Mouse (Mus musculus) kidney, postnatal 0 days (tissue): ENCODE measurements around the gene Gal3st3. TPM values are rescaled to one million over a fixed set of nuclear protein-coding genes. Genes with fewer than 3 reads are reported as not detected.
"Not testable (repeated sequence)": the region's sequence is repeated elsewhere in the genome, so short reads cannot be mapped to it uniquely, and the experiment has no call there.

ENCODE experiments used
- ATAC-seq: fragments of 200-750 bp; cut with Nextera tagmentation; replicated peaks from 2 replicates; pipeline ENCODE4 v1.8.0; 2017; ENCODE audit warnings: low read depth, moderate number of reproducible peaks, moderate TSS enrichment, moderate library complexity; ENCODE audit not compliant: low FRiP score
- DNase-seq: peaks from one replicate; pipeline ENCODE4 v3.0.0-alpha.2; 2016; ENCODE audit warnings: low spot score
- H3K27ac ChIP-seq: fragments of 300-500 bp; sonication (generic); 2 replicates; pipeline ENCODE4 v1.5.1; 2014; ENCODE audit warnings: mild to moderate bottlenecking
- H3K27me3 ChIP-seq: fragments of 300-500 bp; sonication (generic); 2 replicates; pipeline ENCODE4 v1.6.1; 2014; ENCODE audit warnings: low read length, mixed read lengths; ENCODE audit not compliant: insufficient read depth
- H3K36me3 ChIP-seq: fragments of 300-500 bp; sonication (generic); 2 replicates; pipeline ENCODE4 v1.6.1; 2014; ENCODE audit warnings: low read length, mixed read lengths; ENCODE audit not compliant: insufficient read depth
- H3K4me1 ChIP-seq: fragments of 300-500 bp; sonication (generic); replicated peaks from 2 replicates; pipeline ENCODE4 v1.6.1; 2014; ENCODE audit warnings: antibody characterized with exemption, low read length, mixed read lengths; ENCODE audit not compliant: insufficient read depth
- H3K4me2 ChIP-seq: fragments of 300-500 bp; sonication (generic); 2 replicates; pipeline ENCODE4 v1.6.1; 2014; ENCODE audit warnings: mild to moderate bottlenecking, low read length, moderate library complexity, mixed read lengths
- H3K4me3 ChIP-seq: fragments of 300-500 bp; sonication (generic); replicated peaks from 2 replicates; pipeline ENCODE4 v1.5.1; 2014; ENCODE audit warnings: low read depth, low read length
- H3K9ac ChIP-seq: fragments of 300-500 bp; sonication (generic); 2 replicates; pipeline ENCODE4 v1.6.1; 2014; ENCODE audit warnings: low read depth, low read length
- H3K9me3 ChIP-seq: fragments of 300-500 bp; sonication (generic); replicated peaks from 2 replicates; pipeline ENCODE4 v1.6.1; 2016; ENCODE audit warnings: low read length, inconsistent platforms, mixed read lengths
- CTCF ChIP-seq: IDR thresholded peaks from 2 replicates; pipeline ENCODE4 v1.5.1; 2016; ENCODE audit warnings: antibody characterized with exemption, low read depth, mild to moderate bottlenecking, moderate library complexity
- WGBS: fragments of 180-500 bp; shearing (Covaris S2); extraction: QIAGEN DNeasy Blood & Tissue Kit; methylation state at CpG from one replicate; pipeline ENCODE4 v1.1.7; 2014; 5-methylcytosine and 5-hydroxymethylcytosine counted together
- polyA plus RNA-seq: library from polyadenylated mRNA; unstranded; fragments of >200 nt; fragmentation: Nextera tagmentation; extraction: Ambion mirVana; gene quantifications from 2 replicates; pipeline ENCODE4 v1.2.1, GENCODE M21; 2015

Gene Gal3st3
- polyA plus RNA-seq, 1 experiment from 2014 or later: 2.2 TPM

DNA sequence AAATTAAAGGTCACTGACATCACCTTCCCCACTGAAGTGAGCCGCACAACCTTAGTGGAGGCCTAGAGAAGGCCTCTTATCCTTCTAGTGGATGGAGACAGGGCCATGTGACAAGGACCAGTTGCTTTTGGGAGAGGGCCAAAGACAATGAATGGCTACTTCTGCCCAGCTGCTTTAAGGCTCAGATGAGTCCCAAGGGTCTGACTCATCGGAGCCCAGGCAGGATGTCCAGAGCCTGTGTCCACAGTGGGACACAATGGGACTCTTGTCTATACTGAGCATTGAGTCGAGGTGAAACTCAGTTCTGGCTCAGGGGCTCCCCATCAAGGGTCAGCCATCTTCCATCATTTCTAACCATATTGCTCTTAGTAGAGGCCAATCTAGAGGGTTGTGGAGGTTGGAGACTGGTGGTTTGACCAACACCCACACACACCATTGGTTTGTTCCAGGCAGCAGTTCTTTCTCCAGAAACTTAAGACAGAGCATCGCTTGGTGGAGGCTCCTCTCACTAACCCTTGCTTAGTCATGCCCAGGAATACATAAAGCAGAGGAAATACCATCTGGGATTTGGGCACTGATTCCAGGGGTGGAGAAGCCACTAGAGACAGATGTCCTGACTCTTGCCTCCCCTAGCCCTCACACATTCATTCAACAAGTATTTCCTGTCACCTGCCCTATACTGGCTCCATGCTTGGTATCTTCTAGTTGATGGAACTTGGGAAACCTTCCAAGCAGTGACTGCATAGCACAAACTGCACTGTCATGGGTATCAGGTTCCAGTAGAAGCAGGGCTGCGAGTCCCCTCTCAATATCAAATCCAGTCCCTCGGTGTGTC lies 47.4 kb downstream of the Gal3st3 start:
- peak; percentile 28 for DNase-seq
- no peaks in the 10 kb centered on the region for H3K4me1 ChIP-seq

DNA sequence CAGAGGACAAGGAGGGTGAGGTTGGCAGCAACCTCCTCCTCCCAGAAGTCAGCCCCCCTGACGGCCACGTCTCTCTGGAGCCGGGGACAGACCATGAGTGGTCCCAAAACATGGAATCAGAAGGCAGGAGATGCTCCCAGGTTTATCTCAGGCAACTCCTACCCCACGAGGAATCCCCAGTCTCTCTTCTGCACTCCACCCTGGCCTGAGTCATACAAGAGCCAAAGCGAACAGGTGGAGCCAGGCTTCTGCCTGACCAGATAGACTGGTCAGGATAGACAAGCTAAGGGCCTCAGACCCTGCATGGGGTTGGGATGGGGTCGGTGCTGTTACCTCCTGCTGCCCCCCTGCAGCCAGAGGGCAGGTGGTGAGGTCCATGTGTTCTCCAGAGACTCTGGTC lies 49.9 kb downstream of the Gal3st3 start:
- no peaks in the 10 kb centered on the region for H3K9me3 ChIP-seq
- H3K36me3 ChIP-seq: no peaks in the 10 kb centered on the region
- no peak overlapping the region for H3K27ac ChIP-seq
- no peak for TF ChIP-seq CTCF
- no peaks in the 10 kb centered on the region for H3K4me1 ChIP-seq
- WGBS: 70% methylated on average over 6 of the region's 6 CpGs
- H3K4me3 ChIP-seq: no peak overlapping the region
- DNase-seq (no peak), ATAC-seq (no peak)
- H3K4me2 ChIP-seq: no peak overlapping the region
- no peak overlapping the region for H3K9ac ChIP-seq
- H3K27me3 ChIP-seq: no peaks in the 10 kb centered on the region

More for the DNA sequence above, 47.4 kb downstream of the Gal3st3 start:
- H3K36me3 ChIP-seq: no peaks in the 10 kb centered on the region
- TF ChIP-seq CTCF: no peak
- H3K4me2 ChIP-seq: no peak overlapping the region
- no peaks in the 10 kb centered on the region for H3K27me3 ChIP-seq
- WGBS: 58% methylated on average over 6 of the region's 6 CpGs
- no peaks in the 10 kb centered on the region for H3K9me3 ChIP-seq
- no peak for ATAC-seq
- H3K27ac ChIP-seq: no peak overlapping the region
- H3K4me3 ChIP-seq: no peak overlapping the region
- no peak overlapping the region for H3K9ac ChIP-seq

DNA sequence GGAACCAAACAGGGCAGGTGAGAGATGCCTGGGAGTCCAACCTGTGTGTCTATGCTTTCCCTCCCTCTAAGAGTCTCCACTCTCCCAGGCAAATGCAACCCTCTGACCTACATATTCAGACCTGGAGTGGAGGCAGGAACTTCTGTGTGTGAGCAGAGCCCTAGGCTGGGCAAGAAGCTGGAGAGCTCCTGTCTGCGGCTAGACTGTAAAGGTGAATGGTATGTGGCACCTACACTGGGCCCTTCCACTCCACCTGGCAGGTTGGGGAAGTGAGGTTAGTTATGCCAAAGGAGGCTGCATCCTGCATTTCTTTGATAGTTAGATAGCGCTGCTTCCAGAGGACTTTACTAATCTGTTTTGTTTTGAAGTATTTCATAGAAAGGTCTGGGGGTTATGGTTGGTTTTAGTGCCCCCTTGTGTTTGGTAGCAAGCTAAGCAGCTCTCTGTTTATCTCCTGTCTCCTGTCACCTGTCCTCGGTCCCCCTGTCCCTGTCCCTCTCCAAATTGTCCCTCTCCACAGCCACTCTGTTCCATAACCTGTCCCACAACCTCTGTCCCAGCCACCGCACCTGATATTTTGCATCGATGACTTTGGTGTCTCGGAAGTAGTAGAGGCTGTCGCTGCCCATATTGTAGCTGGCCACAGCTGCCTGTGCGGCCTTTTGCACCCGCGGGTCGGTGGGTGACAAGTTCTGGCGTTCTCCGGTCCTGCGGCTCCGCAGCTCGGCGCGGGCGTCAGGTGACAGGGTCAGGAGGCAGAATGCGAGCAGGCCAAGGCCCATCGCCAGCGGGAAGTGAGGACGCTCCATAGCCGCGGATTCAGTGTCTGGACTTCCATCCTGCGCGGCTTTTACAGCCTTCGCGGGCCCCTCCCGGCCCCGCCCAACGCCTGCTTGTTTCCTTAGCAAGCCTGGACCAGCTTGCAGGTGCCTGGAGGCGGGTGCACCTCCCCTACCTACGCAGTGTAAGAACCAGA lies 50.7 kb downstream of the Gal3st3 start:
- 4% methylated on average over 34 of the region's 34 CpGs for WGBS
- no peak overlapping the region for H3K27ac ChIP-seq
- DNase-seq (peak; percentile 82), ATAC-seq (peak; percentile 47)
- H3K4me2 ChIP-seq: peak overlapping the region; percentile 78
- no peaks in the 10 kb centered on the region for H3K36me3 ChIP-seq
- peak; percentile 68 for TF ChIP-seq CTCF
- H3K4me3 ChIP-seq: peak overlapping the region; percentile 30
- no peaks in the 10 kb centered on the region for H3K4me1 ChIP-seq
- peak overlapping the region; percentile 51 for H3K9ac ChIP-seq
- no peaks in the 10 kb centered on the region for H3K27me3 ChIP-seq
- no peaks in the 10 kb centered on the region for H3K9me3 ChIP-seq

DNA sequence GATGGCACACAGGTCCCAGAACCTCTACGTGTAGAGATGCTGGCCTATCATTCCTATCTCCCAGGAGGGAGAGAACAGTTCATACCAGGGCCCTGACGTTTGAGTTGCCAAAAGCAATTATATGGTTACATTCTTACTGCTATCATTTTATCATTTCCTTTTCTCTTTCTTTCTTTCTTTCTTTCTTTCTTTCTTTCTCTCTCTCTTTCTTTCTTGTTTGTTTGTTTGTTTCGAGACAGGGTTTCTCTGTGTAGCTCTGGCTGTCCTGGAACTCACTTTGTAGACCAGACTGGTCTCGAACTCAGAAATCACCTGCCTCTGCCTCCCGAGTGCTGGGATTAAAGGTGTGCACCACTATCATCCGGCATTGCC lies 51.4 kb downstream of the Gal3st3 start, which contains the start of gene Cst6:
TSS of gene Cst6 (minus strand) at position 73 of the 372 bp plus-strand sequence.
- Histone ChIP-seq H3K9ac (peak within 1 kb of the TSS; percentile 51), H3K4me2 (peak within 1 kb of the TSS; percentile 78), H3K4me3 (peak within 1 kb of the TSS; percentile 30)
- not testable (repeated sequence) for DNase-seq, H3K27me3 ChIP-seq, H3K4me1 ChIP-seq, H3K36me3 ChIP-seq, ATAC-seq, H3K9me3 ChIP-seq, H3K27ac ChIP-seq
- whole genome bisulfite sequencing: 62% methylated on average over 6 of the region's 6 CpGs

DNA sequence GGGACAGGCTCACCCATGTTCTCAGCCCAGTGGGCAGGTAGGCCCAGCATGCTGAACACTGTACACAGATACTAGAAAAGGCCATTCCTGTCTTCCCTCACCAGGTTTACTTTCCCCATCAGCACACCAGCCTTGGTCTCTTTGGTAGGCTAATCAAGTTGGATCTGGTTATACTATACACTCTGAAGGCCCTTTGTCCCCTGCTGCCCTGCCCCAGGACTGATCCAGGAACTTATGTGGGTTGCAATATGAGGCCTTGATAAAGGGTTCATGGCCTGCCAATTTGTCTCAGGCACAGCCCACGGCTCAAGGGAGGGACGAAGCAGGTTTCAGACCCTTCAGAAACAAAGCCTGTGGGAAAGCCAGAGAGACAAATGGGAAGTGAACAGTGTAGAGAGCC lies 55.5 kb downstream of the Gal3st3 start:
- H3K4me2 ChIP-seq: no peak overlapping the region
- no peak for TF ChIP-seq CTCF
- no peaks in the 10 kb centered on the region for H3K36me3 ChIP-seq
- H3K4me1 ChIP-seq: no peaks in the 10 kb centered on the region
- no peak overlapping the region for H3K27ac ChIP-seq
- no peak for ATAC-seq
- H3K27me3 ChIP-seq: no peaks in the 10 kb centered on the region
- no peak overlapping the region for H3K9ac ChIP-seq
- H3K4me3 ChIP-seq: no peak overlapping the region
- 64% methylated on average over 2 of the region's 2 CpGs for WGBS
- H3K9me3 ChIP-seq: no peaks in the 10 kb centered on the region
- DNase-seq: no peak

DNA sequence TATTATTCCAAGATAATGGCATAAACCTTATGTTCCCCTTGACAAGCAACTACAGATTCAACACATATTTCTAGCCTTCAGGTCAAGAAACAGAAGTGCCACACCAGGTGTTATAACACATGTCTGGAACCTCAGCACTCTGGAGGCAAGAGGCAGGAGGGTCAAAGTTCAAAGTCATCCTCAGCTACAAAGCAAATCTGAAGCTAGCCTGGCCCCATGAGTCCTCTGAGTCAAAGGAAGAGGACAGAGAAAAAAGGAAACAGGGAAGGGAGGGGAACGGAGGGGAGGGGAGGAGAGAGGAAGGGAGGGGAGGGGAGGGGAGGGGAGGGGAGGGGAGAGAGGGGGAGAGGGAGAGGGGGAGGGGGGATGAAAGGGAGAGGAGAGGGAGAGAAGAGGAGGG lies 57.9 kb downstream of the Gal3st3 start:
- peak; percentile 10 for DNase-seq

More for the DNA sequence above, 57.9 kb downstream of the Gal3st3 start:
- Histone ChIP-seq H3K4me2 (no peak overlapping the region), H3K4me1 (no peaks in the 10 kb centered on the region), H3K36me3 (no peaks in the 10 kb centered on the region), H3K9me3 (no peaks in the 10 kb centered on the region), H3K9ac (no peak overlapping the region), H3K4me3 (no peak overlapping the region), H3K27ac (no peak overlapping the region), H3K27me3 (no peaks in the 10 kb centered on the region)
- no peak for TF ChIP-seq CTCF
- no peak for ATAC-seq
- WGBS: no CpG with 5 or more reads among the region's 1 CpGs

Other genes starting within 250 kb of the Gal3st3 start
- gene Rin1, start 247.8 kb upstream of the Gal3st3 start, polyA plus RNA-seq: 2.8 and 3.2 TPM in 2 replicates
- gene Cd248, start 230.3 kb upstream of the Gal3st3 start, polyA plus RNA-seq: 35.0 and 40.6 TPM in 2 replicates
- gene Tmem151a, start 212.8 kb upstream of the Gal3st3 start, polyA plus RNA-seq: 1.4 and 2.1 TPM in 2 replicates
- 129 and 132 TPM in 2 replicates for gene Yif1a, start 209.8 kb upstream of the Gal3st3 start, polyA plus RNA-seq
- gene Cnih2, start 199.8 kb upstream of the Gal3st3 start, polyA plus RNA-seq: 4.2 and 4.7 TPM in 2 replicates
- gene Rab1b, start 191.3 kb upstream of the Gal3st3 start, polyA plus RNA-seq: 270 and 284 TPM in 2 replicates
- gene Klc2, start 179.8 kb upstream of the Gal3st3 start, polyA plus RNA-seq: 18.1 and 20.2 TPM in 2 replicates
- gene Pacs1, start 25.2 kb upstream of the Gal3st3 start, polyA plus RNA-seq: 14.2 and 14.8 TPM in 2 replicates
- 239 and 274 TPM in 2 replicates for gene Sf3b2, start 2.9 kb upstream of the Gal3st3 start, polyA plus RNA-seq
- gene Catsper1, start 37.4 kb downstream of the Gal3st3 start, polyA plus RNA-seq: not detected in 2 replicates
- gene Cst6, start 51.2 kb downstream of the Gal3st3 start, polyA plus RNA-seq: 0.29 and 1.5 TPM in 2 replicates
- gene Eif1ad, start 68.4 kb downstream of the Gal3st3 start, polyA plus RNA-seq: 30.8 and 34.0 TPM in 2 replicates
- 344 and 363 TPM in 2 replicates for gene Banf1, start 68.8 kb downstream of the Gal3st3 start, polyA plus RNA-seq
- 56.1 and 57.8 TPM in 2 replicates for gene Sart1, start 90.4 kb downstream of the Gal3st3 start, polyA plus RNA-seq
- 0.31 and 0.39 TPM in 2 replicates for gene Tsga10ip, start 104.2 kb downstream of the Gal3st3 start, polyA plus RNA-seq
- 237 and 246 TPM in 2 replicates for gene Drap1, start 126.6 kb downstream of the Gal3st3 start, polyA plus RNA-seq
- 55.7 and 55.8 TPM in 2 replicates for gene AI837181, start 126.8 kb downstream of the Gal3st3 start, polyA plus RNA-seq
- gene Fosl1, start 149.2 kb downstream of the Gal3st3 start, polyA plus RNA-seq: 0.32 TPM in 1 of 2 replicates, not detected in the other
- 12.2 and 15.6 TPM in 2 replicates for gene Ccdc85b, start 159.6 kb downstream of the Gal3st3 start, polyA plus RNA-seq
- 141 and 150 TPM in 2 replicates for gene Fibp, start 162.3 kb downstream of the Gal3st3 start, polyA plus RNA-seq
- 0.79 and 1.2 TPM in 2 replicates for gene Ctsw, start 170.2 kb downstream of the Gal3st3 start, polyA plus RNA-seq
- 126 and 140 TPM in 2 replicates for gene Efemp2, start 175.6 kb downstream of the Gal3st3 start, polyA plus RNA-seq
- gene Mus81, start 190.1 kb downstream of the Gal3st3 start, polyA plus RNA-seq: 31.3 and 31.8 TPM in 2 replicates
- 2,170 and 2,281 TPM in 2 replicates for gene Cfl1, start 192.1 kb downstream of the Gal3st3 start, polyA plus RNA-seq
- gene 1700020D05Rik, start 205.5 kb downstream of the Gal3st3 start, polyA plus RNA-seq: 0.13 TPM in 1 of 2 replicates, not detected in the other
- gene Snx32, start 212.2 kb downstream of the Gal3st3 start, polyA plus RNA-seq: 7.6 and 8.0 TPM in 2 replicates